Mouse (Mus musculus) stomach, embryonic 15.5 days (tissue): ENCODE measurements at regions not wholly inside any gene's neighbourhood (a gene's known extent, or its start where the extent isn't known, plus 50 kb on each side); places are given as distances from the start of the nearest gene placed in this dataset.

ENCODE experiments used
- ATAC-seq: fragments of 200-750 bp; cut with Nextera tagmentation; 2 replicates; pipeline ENCODE4 v1.8.0; 2017; ENCODE audit warnings: low read depth, moderate number of reproducible peaks, moderate TSS enrichment; ENCODE audit not compliant: insufficient read depth, low FRiP score
- H3K27ac ChIP-seq: fragments of 300-500 bp; sonication (generic); 2 replicates; pipeline ENCODE4 v1.5.1; 2015; ENCODE audit warnings: mild to moderate bottlenecking, inconsistent platforms
- H3K27me3 ChIP-seq: fragments of 300-500 bp; sonication (generic); replicated peaks from 2 replicates; pipeline ENCODE4 v1.6.1; 2015; ENCODE audit warnings: inconsistent platforms
- H3K36me3 ChIP-seq: fragments of 300-500 bp; sonication (generic); 2 replicates; pipeline ENCODE4 v1.6.1; 2015; ENCODE audit warnings: inconsistent platforms
- H3K4me1 ChIP-seq: fragments of 300-500 bp; sonication (generic); 2 replicates; pipeline ENCODE4 v1.6.1; 2015; ENCODE audit warnings: inconsistent platforms
- H3K4me2 ChIP-seq: fragments of 300-500 bp; sonication (generic); 2 replicates; pipeline ENCODE4 v1.6.1; 2015; ENCODE audit warnings: mild to moderate bottlenecking, inconsistent platforms
- H3K4me3 ChIP-seq: fragments of 300-500 bp; sonication (generic); replicated peaks from 2 replicates; pipeline ENCODE4 v1.5.1; 2015; ENCODE audit warnings: inconsistent platforms
- H3K9ac ChIP-seq: fragments of 300-500 bp; sonication (generic); 2 replicates; pipeline ENCODE4 v1.6.1; 2015; ENCODE audit warnings: inconsistent platforms
- H3K9me3 ChIP-seq: fragments of 300-500 bp; sonication (generic); 2 replicates; pipeline ENCODE4 v1.6.1; 2016; ENCODE audit warnings: inconsistent platforms
- WGBS: fragments of 180-500 bp; shearing (Covaris S2); methylation state at CpG from one replicate; pipeline ENCODE4 v1.1.7; 2015; 5-methylcytosine and 5-hydroxymethylcytosine counted together

- Histone ChIP-seq H3K4me3 (no peak overlapping the region), H3K27me3 (no peaks in the 10 kb centered on the region), H3K4me1 (no peaks in the 10 kb centered on the region), H3K36me3 (no peaks in the 10 kb centered on the region), H3K9me3 (no peaks in the 10 kb centered on the region), H3K9ac (no peak overlapping the region), H3K27ac (no peak overlapping the region), H3K4me2 (no peak overlapping the region)
- ATAC-seq: no peak
These were observed 101.5 kb upstream of the Foxa2 start for GRCm38 (mm10) chr2:148148272-148148671.

DNA sequence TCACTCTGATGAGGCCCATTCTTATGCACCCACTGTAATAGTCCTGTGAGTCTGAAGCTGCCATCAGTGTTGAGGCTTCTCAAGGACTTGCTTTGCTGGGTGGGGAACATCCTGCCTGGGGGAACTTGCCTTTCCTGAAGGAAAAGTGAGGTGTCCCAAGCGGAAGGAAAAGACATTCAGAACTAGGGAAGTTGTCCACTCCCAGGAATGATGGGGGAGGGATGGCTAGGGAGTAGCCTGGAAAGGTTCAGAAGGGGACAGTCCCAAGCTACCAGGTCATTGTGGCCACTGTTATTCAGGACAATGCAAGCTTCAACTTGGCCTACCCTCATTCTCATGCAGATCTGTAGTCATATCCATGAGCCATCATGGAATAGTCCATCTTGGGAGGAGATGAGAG is 102.7 kb upstream of the Foxa2 start:
- Histone ChIP-seq H3K4me2 (no peak overlapping the region), H3K9me3 (no peaks in the 10 kb centered on the region), H3K27me3 (no peaks in the 10 kb centered on the region), H3K36me3 (no peaks in the 10 kb centered on the region), H3K4me3 (no peak overlapping the region), H3K9ac (no peak overlapping the region), H3K27ac (no peak overlapping the region), H3K4me1 (no peaks in the 10 kb centered on the region)
- no peak for ATAC-seq
- WGBS: 93% methylated on average over 1 of the region's 1 CpGs

- ATAC-seq: no peak
- H3K4me2 ChIP-seq: no peak overlapping the region
- H3K9me3 ChIP-seq: no peaks in the 10 kb centered on the region
- no peaks in the 10 kb centered on the region for H3K4me1 ChIP-seq
- H3K4me3 ChIP-seq: no peak overlapping the region
- H3K27ac ChIP-seq: no peak overlapping the region
- no peak overlapping the region for H3K9ac ChIP-seq
- no peaks in the 10 kb centered on the region for H3K36me3 ChIP-seq
- H3K27me3 ChIP-seq: no peaks in the 10 kb centered on the region
- WGBS: 75% methylated on average over 6 of the region's 6 CpGs
These were observed 106.9 kb upstream of the Foxa2 start for GRCm38 (mm10) chr2:148153513-148154271.

- Histone ChIP-seq H3K4me2 (no peak overlapping the region), H3K36me3 (no peaks in the 10 kb centered on the region), H3K4me1 (no peaks in the 10 kb centered on the region), H3K27me3 (no peaks in the 10 kb centered on the region), H3K9ac (no peak overlapping the region), H3K9me3 (no peaks in the 10 kb centered on the region), H3K4me3 (no peak overlapping the region), H3K27ac (no peak overlapping the region)
- 76% methylated on average over 2 of the region's 2 CpGs for WGBS
- ATAC-seq: no peak
These were observed 109.4 kb upstream of the Foxa2 start for GRCm38 (mm10) chr2:148156122-148156521.

DNA sequence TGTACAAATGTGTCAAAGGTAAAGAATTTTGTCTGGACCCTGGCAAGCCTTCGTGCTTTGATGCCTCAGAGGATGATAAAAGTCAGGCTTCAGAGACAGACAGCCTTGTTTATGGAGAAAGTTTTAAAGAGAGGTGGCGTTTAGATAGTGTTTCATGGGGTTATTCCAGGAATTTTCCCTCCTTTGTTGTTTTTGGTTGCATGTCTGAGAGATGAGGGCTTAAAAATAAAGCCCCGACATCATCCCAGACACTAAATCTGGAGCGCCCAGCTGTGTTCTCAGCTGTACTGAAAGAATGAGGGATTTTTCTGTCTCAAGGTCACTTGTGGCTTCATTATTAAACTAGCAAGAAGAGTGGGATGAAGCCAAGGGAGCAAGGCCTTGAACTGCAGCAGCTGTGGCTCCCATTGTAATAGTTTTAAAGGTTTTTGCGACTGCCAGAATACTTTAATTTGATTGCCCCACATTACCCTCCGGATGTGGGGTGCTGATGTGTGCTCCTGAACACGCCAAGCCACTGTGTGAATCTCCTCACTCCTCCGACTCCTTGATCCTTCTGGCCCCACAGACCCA is 112.3 kb upstream of the Foxa2 start:
- no peak overlapping the region for H3K4me2 ChIP-seq
- H3K9me3 ChIP-seq: no peaks in the 10 kb centered on the region
- H3K9ac ChIP-seq: no peak overlapping the region
- WGBS: 49% methylated on average over 8 of the region's 8 CpGs
- no peak overlapping the region for H3K4me3 ChIP-seq
- no peaks in the 10 kb centered on the region for H3K36me3 ChIP-seq
- no peak for ATAC-seq
- no peaks in the 10 kb centered on the region for H3K4me1 ChIP-seq
- H3K27ac ChIP-seq: no peak overlapping the region
- no peaks in the 10 kb centered on the region for H3K27me3 ChIP-seq

DNA sequence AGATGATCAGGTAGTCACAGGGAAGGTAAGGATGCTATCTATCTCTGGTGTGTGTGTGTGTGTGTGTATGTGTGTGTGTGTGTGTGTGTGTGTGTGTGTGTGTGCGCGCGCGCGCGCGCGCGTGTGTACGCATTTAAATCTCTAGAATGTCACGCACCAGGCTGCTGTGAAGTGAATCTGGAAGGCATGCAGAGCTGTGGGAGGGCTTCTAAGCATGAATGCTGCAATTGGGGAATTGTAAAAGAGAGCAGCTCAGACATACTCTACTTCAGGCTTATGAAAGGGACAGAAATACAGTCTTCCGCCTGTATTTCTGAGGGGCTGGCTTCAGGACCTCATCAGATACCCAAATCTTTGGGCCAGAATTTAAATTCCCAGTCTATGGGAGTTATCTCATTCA is 114.2 kb upstream of the Foxa2 start:
- ATAC-seq: no peak
- H3K4me2 ChIP-seq: no peak overlapping the region
- H3K4me3 ChIP-seq: no peak overlapping the region
- no peak overlapping the region for H3K9ac ChIP-seq
- 95% methylated on average over 12 of the region's 12 CpGs for WGBS
- no peak overlapping the region for H3K27ac ChIP-seq
- H3K36me3 ChIP-seq: no peaks in the 10 kb centered on the region
- H3K9me3 ChIP-seq: no peaks in the 10 kb centered on the region
- no peaks in the 10 kb centered on the region for H3K4me1 ChIP-seq
- no peaks in the 10 kb centered on the region for H3K27me3 ChIP-seq

DNA sequence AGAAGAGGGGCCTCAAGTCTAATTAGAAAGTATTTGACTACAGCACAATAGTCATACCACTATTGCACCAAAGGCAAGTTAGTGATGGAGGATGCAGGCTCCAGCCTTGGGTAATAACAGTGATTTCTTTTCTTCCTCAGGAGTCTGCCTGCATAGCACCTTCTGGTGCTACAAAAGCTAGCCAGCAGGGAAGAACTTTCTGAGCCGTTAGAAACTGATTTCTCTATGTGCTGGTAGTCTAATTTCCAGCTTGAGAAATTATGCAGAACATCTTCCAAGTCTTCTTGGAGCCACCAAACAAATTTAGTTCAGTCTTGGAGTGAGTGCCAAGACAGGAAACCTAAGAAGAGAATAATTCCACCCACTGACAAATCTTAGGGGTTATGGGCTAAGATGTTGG is 115.2 kb upstream of the Foxa2 start:
- H3K36me3 ChIP-seq: no peaks in the 10 kb centered on the region
- no peak overlapping the region for H3K9ac ChIP-seq
- H3K27me3 ChIP-seq: no peaks in the 10 kb centered on the region
- no peaks in the 10 kb centered on the region for H3K4me1 ChIP-seq
- no peak overlapping the region for H3K27ac ChIP-seq
- no peak overlapping the region for H3K4me3 ChIP-seq
- no peaks in the 10 kb centered on the region for H3K9me3 ChIP-seq
- WGBS: 65% methylated on average over 1 of the region's 1 CpGs
- H3K4me2 ChIP-seq: no peak overlapping the region
- ATAC-seq: no peak

DNA sequence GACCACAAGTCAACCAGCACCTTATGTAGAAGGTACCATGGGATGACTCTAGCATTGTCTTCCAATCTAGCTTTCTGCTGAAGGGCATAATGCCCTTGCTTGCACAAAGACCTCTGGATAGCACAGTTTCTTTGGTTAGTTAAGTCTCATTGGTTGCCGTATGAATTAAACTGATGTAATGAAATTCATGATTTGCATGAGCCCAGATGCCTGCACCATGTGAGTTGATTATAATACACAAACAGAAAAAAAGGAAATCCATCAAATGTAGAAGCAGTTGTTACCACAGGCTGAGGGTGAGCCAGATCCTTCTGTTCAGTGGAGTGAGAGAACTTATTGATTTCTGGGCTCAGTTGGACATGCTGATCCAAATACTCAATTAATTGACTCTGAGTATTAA is 115.8 kb upstream of the Foxa2 start:
- ATAC-seq: no peak
- WGBS: 90% methylated on average over 1 of the region's 1 CpGs
- H3K4me1 ChIP-seq: no peaks in the 10 kb centered on the region

DNA sequence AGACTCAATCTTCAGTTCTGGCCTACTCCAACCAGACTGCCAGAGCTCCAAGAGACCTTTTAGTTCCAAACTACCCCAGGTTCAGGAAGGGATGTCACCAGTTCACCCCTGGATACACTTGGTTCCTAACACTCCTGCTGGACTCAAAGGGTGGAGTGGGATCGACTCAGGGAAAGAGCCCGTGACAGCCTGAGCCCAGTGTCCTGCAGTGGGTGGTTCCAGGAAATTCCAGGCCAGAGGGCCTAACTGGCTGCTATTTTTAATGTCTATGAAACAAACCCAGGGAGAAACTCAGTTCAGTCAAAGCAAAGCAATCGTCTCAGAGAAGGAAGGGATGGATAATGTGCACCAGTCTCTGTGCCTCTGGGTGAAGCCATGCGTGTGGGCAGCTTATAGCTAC is 124.3 kb upstream of the Foxa2 start:
- Histone ChIP-seq H3K4me2 (no peak overlapping the region), H3K9ac (no peak overlapping the region), H3K27ac (no peak overlapping the region), H3K4me3 (no peak overlapping the region), H3K27me3 (no peaks in the 10 kb centered on the region), H3K4me1 (no peaks in the 10 kb centered on the region), H3K9me3 (no peaks in the 10 kb centered on the region), H3K36me3 (no peaks in the 10 kb centered on the region)
- 68% methylated on average over 4 of the region's 4 CpGs for whole genome bisulfite sequencing
- ATAC-seq: no peak

More for the DNA sequence above, 115.8 kb upstream of the Foxa2 start:
- no peak overlapping the region for H3K9ac ChIP-seq
- H3K27me3 ChIP-seq: no peaks in the 10 kb centered on the region
- no peak overlapping the region for H3K4me3 ChIP-seq
- no peaks in the 10 kb centered on the region for H3K9me3 ChIP-seq
- no peak overlapping the region for H3K4me2 ChIP-seq
- H3K27ac ChIP-seq: no peak overlapping the region
- no peaks in the 10 kb centered on the region for H3K36me3 ChIP-seq

DNA sequence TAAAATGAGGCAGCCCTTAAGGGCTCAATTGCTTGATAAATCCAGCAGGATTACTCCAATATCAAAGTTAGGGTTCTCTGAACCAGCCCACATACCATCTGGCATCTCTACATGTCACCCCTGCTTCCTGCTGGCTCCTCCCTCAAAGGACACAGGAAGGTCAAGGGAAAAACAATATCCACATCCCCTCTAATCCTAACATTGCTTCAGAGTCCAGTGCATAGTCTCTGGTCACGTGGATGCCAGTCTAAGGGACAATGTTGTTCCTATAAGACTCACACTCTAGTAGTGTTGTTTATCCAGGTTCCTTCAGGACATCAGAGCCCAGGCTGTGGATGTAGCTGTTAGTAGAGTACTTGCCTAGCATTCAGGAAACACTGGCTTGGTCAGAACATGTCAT is 124.9 kb upstream of the Foxa2 start:
- no peak overlapping the region for H3K4me2 ChIP-seq
- no peak overlapping the region for H3K9ac ChIP-seq
- H3K27me3 ChIP-seq: no peaks in the 10 kb centered on the region
- no peak overlapping the region for H3K27ac ChIP-seq
- H3K9me3 ChIP-seq: no peaks in the 10 kb centered on the region
- no peaks in the 10 kb centered on the region for H3K4me1 ChIP-seq
- no peaks in the 10 kb centered on the region for H3K36me3 ChIP-seq
- WGBS: 38% methylated on average over 1 of the region's 1 CpGs
- no peak for ATAC-seq
- no peak overlapping the region for H3K4me3 ChIP-seq

GRCm38 (mm10) chr2:148175251-148175927 is 128.6 kb upstream of the Foxa2 start:
- Histone ChIP-seq H3K4me2 (no peak overlapping the region), H3K27me3 (no peaks in the 10 kb centered on the region), H3K27ac (no peak overlapping the region), H3K9ac (no peak overlapping the region), H3K9me3 (no peaks in the 10 kb centered on the region), H3K4me3 (no peak overlapping the region), H3K4me1 (no peaks in the 10 kb centered on the region), H3K36me3 (no peaks in the 10 kb centered on the region)
- 70% methylated on average over 8 of the region's 8 CpGs for WGBS
- ATAC-seq: no peak

GRCm38 (mm10) chr2:148180245-148180644 is 133.5 kb upstream of the Foxa2 start:
- no peak overlapping the region for H3K4me2 ChIP-seq
- no peaks in the 10 kb centered on the region for H3K27me3 ChIP-seq
- H3K9me3 ChIP-seq: no peaks in the 10 kb centered on the region
- H3K27ac ChIP-seq: no peak overlapping the region
- H3K9ac ChIP-seq: no peak overlapping the region
- no peak for ATAC-seq
- no peak overlapping the region for H3K4me3 ChIP-seq
- WGBS: 76% methylated on average over 2 of the region's 2 CpGs
- H3K4me1 ChIP-seq: no peaks in the 10 kb centered on the region
- no peaks in the 10 kb centered on the region for H3K36me3 ChIP-seq
